Mouse (Mus musculus) heart, adult 2 months (tissue): Measurements from ENCODE around the gene Pfkfb3. TPM values are rescaled to one million over a fixed set of nuclear protein-coding genes. Genes with fewer than 3 reads are reported as not detected.

Experiments
- DNase-seq, 2 experiments: peaks; one replicate each; pipeline ENCODE4 v3.0.0; 2021
- H3K27ac ChIP-seq: fragments of 200-600 bp; 2 replicates; pipeline ENCODE4 v1.8.1; 2022
- H3K27me3 ChIP-seq: fragments of 200-500 bp; 2 replicates; pipeline ENCODE4 v1.6.1; 2012; ENCODE audit warnings: mild to moderate bottlenecking, low read length, inconsistent platforms, mixed read lengths; ENCODE audit not compliant: control insufficient read depth, insufficient read depth
- H3K36me3 ChIP-seq: fragments of 200-500 bp; 2 replicates; pipeline ENCODE4 v1.6.1; 2012; ENCODE audit warnings: low read length, inconsistent platforms; ENCODE audit not compliant: control insufficient read depth, insufficient read depth
- H3K4me1 ChIP-seq: fragments of 200-500 bp; 2 replicates; pipeline ENCODE4 v1.6.1; 2011; ENCODE audit warnings: low read length; ENCODE audit not compliant: control insufficient read depth, insufficient read depth
- H3K4me3 ChIP-seq: fragments of 200-600 bp; 2 replicates; pipeline ENCODE4 v1.8.1; 2022
- H3K79me2 ChIP-seq: fragments of 200-500 bp; replicated peaks from 2 replicates; pipeline ENCODE4 v1.6.1; 2012; ENCODE audit warnings: mild to moderate bottlenecking, inconsistent platforms, low read length, moderate library complexity, mixed read lengths; ENCODE audit not compliant: control insufficient read depth, insufficient read depth
- H3K9ac ChIP-seq: fragments of 200-500 bp; 2 replicates; pipeline ENCODE4 v1.6.1; 2012; ENCODE audit warnings: low read depth, mild to moderate bottlenecking, control low read depth, inconsistent platforms, low read length, mixed read lengths
- CTCF ChIP-seq: fragments of 200-600 bp; IDR thresholded peaks from 2 replicates; pipeline ENCODE4 v1.8.1; 2022; ENCODE audit warnings: antibody characterized with exemption, mild to moderate bottlenecking, moderate library complexity
- EP300 ChIP-seq: fragments of 200-500 bp; IDR thresholded peaks from 2 replicates; pipeline ENCODE4 v1.6.1; 2011; ENCODE audit warnings: low read depth, low read length, control low read depth; ENCODE audit not compliant: insufficient read depth
- POLR2A ChIP-seq: fragments of 200-500 bp; IDR thresholded peaks from 2 replicates; pipeline ENCODE4 v1.6.1; 2011; ENCODE audit warnings: mild to moderate bottlenecking, low read depth, low read length, control low read depth; ENCODE audit not compliant: insufficient read depth
- WGBS: fragments of 180-500 bp; shearing (Covaris S2); methylation state at CpG from one replicate; pipeline ENCODE4 v1.1.7; 2018; 5-methylcytosine and 5-hydroxymethylcytosine counted together
- intact Hi-C: fragments of 180-260 bp; cut with DNase I; formaldehyde crosslinking; loops from one replicate; pipeline ENCODE4 v1.15.1; 2025
- polyA plus RNA-seq: library from polyadenylated mRNA; depleted of rRNA; stranded (reverse); fragments of >200 nt; gene quantifications from 2 replicates; pipeline ENCODE4 v1.2.3, GENCODE M21; 2012
- total RNA-seq, 2 experiments: library from RNA; stranded (reverse); gene quantifications; 2 replicates each; pipeline ENCODE4 v1.2.3; 2021

Gene Pfkfb3
- total and polyA plus RNA-seq, 3 experiments, result 9.0 to 14.3 (median 12.1) TPM

GRCm38 (mm10) chr2:11447865-11448264, 106.0 kb downstream of the Pfkfb3 start:
- Histone ChIP-seq H3K27me3 (no peaks in the 10 kb centered on the region), H3K79me2 (no peaks in the 10 kb centered on the region), H3K4me1 (peaks cover 5% of the 10 kb centered on the region), H3K27ac (peak overlapping the region; percentile 45), H3K4me3 (no peak overlapping the region), H3K36me3 (no peaks in the 10 kb centered on the region), H3K9ac (no peak overlapping the region)
- DNase-seq, result peak in 1 of 2 experiments; percentile 20
- 25% methylated on average over 2 of the region's 2 CpGs for WGBS
- intact Hi-C loops, result loop anchor here (1.0 to 5.0 kb wide), 2 partner anchors 17 to 54 kb away; no protein-coding TSS in a partner anchor
- TF ChIP-seq CTCF (no peak), POLR2A (no peak), EP300 (peak; percentile 69; the same call in 1 of the 2 replicates)

DNA sequence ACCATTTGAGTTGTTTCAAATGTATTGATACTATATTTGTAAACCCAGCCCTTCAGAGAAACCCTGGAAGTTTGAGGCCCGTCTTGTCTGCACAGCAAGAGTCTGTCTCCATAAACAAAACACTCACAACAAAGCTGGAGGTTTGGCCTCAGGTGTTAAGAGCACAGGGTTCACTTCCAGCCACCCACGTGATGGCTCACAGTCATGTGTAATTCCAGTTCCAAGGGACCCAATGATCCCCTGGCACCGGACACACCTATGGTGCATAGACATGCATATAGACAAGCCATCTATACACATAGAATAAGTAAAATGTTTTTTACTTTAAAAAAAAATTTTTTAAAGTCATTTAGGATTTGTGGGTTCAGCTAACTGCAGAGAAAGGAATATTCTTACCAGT, 108.2 kb downstream of the Pfkfb3 start:
- intact Hi-C loops, result loop anchor here (5.0 kb wide), 1 partner anchor 57 kb away; no protein-coding TSS in a partner anchor
- no peaks in the 10 kb centered on the region for H3K79me2 ChIP-seq
- TF ChIP-seq POLR2A (no peak), EP300 (no peak), CTCF (no peak)

GRCm38 (mm10) chr2:11441864-11442263, 112.0 kb downstream of the Pfkfb3 start:
- intact Hi-C loops, result no loop called here
- 61% methylated on average over 4 of the region's 4 CpGs for WGBS
- no peak for DNase-seq
- Histone ChIP-seq H3K27ac (no peak overlapping the region), H3K27me3 (no peaks in the 10 kb centered on the region), H3K9ac (no peak overlapping the region), H3K4me3 (no peak overlapping the region), H3K79me2 (no peaks in the 10 kb centered on the region), H3K4me1 (no peaks in the 10 kb centered on the region), H3K36me3 (no peaks in the 10 kb centered on the region)
- TF ChIP-seq EP300 (no peak), CTCF (no peak), POLR2A (no peak)

More for the DNA sequence above, 108.2 kb downstream of the Pfkfb3 start:
- no peak overlapping the region for H3K9ac ChIP-seq
- 90% methylated on average over 3 of the region's 3 CpGs for WGBS
- no peak overlapping the region for H3K4me3 ChIP-seq
- no peaks in the 10 kb centered on the region for H3K36me3 ChIP-seq
- H3K27me3 ChIP-seq, result no peaks in the 10 kb centered on the region
- DNase-seq, result no peak
- H3K27ac ChIP-seq, result no peak overlapping the region
- peaks cover 5% of the 10 kb centered on the region for H3K4me1 ChIP-seq

- Histone ChIP-seq H3K4me3 (no peak overlapping the region), H3K27ac (no peak overlapping the region), H3K4me1 (no peaks in the 10 kb centered on the region), H3K79me2 (no peaks in the 10 kb centered on the region), H3K27me3 (no peaks in the 10 kb centered on the region), H3K9ac (no peak overlapping the region), H3K36me3 (no peaks in the 10 kb centered on the region)
- DNase-seq, result no peak
- 82% methylated on average over 12 of the region's 12 CpGs for WGBS
- intact Hi-C loops, result no loop called here
- TF ChIP-seq POLR2A (no peak), EP300 (no peak), CTCF (no peak)
Observed at GRCm38 (mm10) chr2:11438231-11438954, 115.5 kb downstream of the Pfkfb3 start.

- WGBS, result 95% methylated on average over 11 of the region's 11 CpGs
- no peak for TF ChIP-seq POLR2A
- TF ChIP-seq EP300, result no peak
- TF ChIP-seq CTCF, result no peak
- H3K36me3 ChIP-seq, result no peaks in the 10 kb centered on the region
- H3K9ac ChIP-seq, result no peak overlapping the region
- no peak overlapping the region for H3K4me3 ChIP-seq
- H3K27ac ChIP-seq, result no peak overlapping the region
- no peak for DNase-seq
- H3K27me3 ChIP-seq, result no peaks in the 10 kb centered on the region
- intact Hi-C loops, result no loop called here
- no peaks in the 10 kb centered on the region for H3K79me2 ChIP-seq
- no peaks in the 10 kb centered on the region for H3K4me1 ChIP-seq
Observed at GRCm38 (mm10) chr2:11436353-11436752, 117.5 kb downstream of the Pfkfb3 start.

DNA sequence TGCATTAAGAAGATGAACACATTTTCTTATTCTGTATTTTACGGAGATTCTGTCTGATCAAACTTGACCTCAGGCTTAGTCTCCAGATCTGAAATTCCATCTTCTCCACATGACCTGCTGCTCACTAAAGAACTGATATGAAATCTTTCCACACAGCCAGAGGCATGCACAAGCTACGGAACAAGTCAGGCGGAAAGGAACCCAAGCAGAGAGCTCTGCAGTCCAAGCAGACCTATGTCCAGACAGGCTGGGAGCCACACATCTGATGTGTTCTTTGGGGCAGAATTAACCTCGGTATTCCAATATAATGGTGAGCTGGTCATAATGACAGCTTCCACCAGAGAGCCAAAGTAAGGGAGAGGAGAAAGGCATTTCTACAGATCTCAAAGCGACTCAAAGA, 120.5 kb downstream of the Pfkfb3 start:
- H3K36me3 ChIP-seq, result no peaks in the 10 kb centered on the region
- intact Hi-C loops, result no loop called here
- no peak for DNase-seq
- peaks cover 4% of the 10 kb centered on the region for H3K4me1 ChIP-seq
- H3K79me2 ChIP-seq, result no peaks in the 10 kb centered on the region
- no peak for TF ChIP-seq POLR2A
- TF ChIP-seq EP300, result no peak
- TF ChIP-seq CTCF, result no peak
- H3K4me3 ChIP-seq, result no peak overlapping the region
- H3K27me3 ChIP-seq, result no peaks in the 10 kb centered on the region
- 84% methylated on average over 5 of the region's 5 CpGs for WGBS
- H3K27ac ChIP-seq, result no peak overlapping the region
- H3K9ac ChIP-seq, result no peak overlapping the region
